Mouse (Mus musculus): Measurements from ENCODE around the gene Map3k1.

DNA sequence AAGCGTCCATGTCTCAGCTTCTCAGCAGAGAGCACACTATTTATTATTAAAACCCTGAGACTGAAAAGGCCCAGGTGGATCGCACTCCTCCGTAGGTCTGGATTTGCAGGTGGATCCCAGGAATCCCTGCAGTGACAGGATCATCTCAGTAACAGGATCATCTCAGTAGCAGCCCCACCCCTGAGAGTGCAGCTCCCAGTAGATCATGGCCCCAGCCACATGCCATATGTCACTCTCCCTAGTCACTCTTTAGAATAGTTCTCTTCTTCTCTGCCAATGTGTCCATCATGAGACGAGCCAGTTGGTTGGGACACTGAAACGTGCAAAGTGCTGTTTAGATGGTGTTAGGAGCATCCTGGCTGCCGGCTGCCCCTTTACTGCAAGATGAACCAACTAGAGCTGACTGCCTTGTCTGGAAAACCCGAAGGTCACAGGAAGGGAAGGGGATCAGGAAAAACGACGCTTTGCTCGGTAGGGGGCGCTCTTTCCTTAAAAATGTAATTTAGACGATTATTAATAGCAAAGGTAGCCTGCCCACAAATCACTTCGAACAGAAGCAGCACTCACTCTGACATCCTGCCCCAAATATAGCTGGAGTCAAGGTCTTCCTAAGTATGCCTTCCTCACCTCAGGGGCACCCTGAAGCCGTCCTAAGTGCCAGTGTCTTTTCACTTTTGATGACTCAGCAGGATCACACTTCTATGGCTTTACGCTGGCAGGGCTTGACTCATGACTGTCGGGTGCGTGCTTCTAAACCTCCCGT lies 20.8 kb downstream of the Map3k1 start:
- TF ChIP-seq GATA1 (IDR thresholded peaks at IDR 0.05; ENCODE audit: borderline replicate concordance, low read length) (no peak), FLI1 (IDR thresholded peaks at IDR 0.05; ENCODE audit: low read length) (no peak)
